Mouse (Mus musculus) embryonic facial prominence, embryonic 14.5 days (tissue): Measurements from ENCODE around the gene Cntrl. TPM values are rescaled to one million over a fixed set of nuclear protein-coding genes. Genes with fewer than 3 reads are reported as not detected.

Experiments used
- ATAC-seq: fragments of 200-750 bp; cut with Nextera tagmentation; 2 replicates; pipeline ENCODE4 v1.8.0; 2017; ENCODE audit warnings: low read depth, moderate number of reproducible peaks, moderate TSS enrichment
- DNase-seq: peaks from one replicate; pipeline ENCODE4 v3.0.0-alpha.2; 2015; ENCODE audit warnings: low spot score
- H3K27ac ChIP-seq: fragments of 300-500 bp; sonication (generic); replicated peaks from 2 replicates; pipeline ENCODE4 v1.5.1; 2014; ENCODE audit warnings: low read depth, mild to moderate bottlenecking, low read length, moderate library complexity
- H3K27me3 ChIP-seq: fragments of 300-500 bp; sonication (generic); replicated peaks from 2 replicates; pipeline ENCODE4 v1.6.1; 2014; ENCODE audit warnings: low read length; ENCODE audit not compliant: control insufficient read depth, insufficient read depth
- H3K36me3 ChIP-seq: fragments of 300-500 bp; sonication (generic); 2 replicates; pipeline ENCODE4 v1.6.1; 2014; ENCODE audit warnings: low read length, mixed read lengths; ENCODE audit not compliant: control insufficient read depth, insufficient read depth
- H3K4me1 ChIP-seq: fragments of 300-500 bp; sonication (generic); 2 replicates; pipeline ENCODE4 v1.6.1; 2014; ENCODE audit warnings: antibody characterized with exemption, low read length; ENCODE audit not compliant: control insufficient read depth, insufficient read depth
- H3K4me2 ChIP-seq: fragments of 300-500 bp; sonication (generic); 2 replicates; pipeline ENCODE4 v1.6.1; 2014; ENCODE audit warnings: low read depth, mild to moderate bottlenecking, low read length, moderate library complexity, mixed read lengths
- H3K4me3 ChIP-seq: fragments of 300-500 bp; sonication (generic); 2 replicates; pipeline ENCODE4 v1.5.1; 2014; ENCODE audit warnings: low read depth, mild to moderate bottlenecking, low read length
- H3K9ac ChIP-seq: fragments of 300-500 bp; sonication (generic); 2 replicates; pipeline ENCODE4 v1.6.1; 2014; ENCODE audit warnings: low read depth, mild to moderate bottlenecking, low read length, moderate library complexity, mixed read lengths
- H3K9me3 ChIP-seq: fragments of 300-500 bp; sonication (generic); 2 replicates; pipeline ENCODE4 v1.6.1; 2016; ENCODE audit warnings: low read length; ENCODE audit not compliant: control insufficient read depth
- WGBS: fragments of 180-500 bp; shearing (Covaris S2); extraction: QIAGEN DNeasy Blood & Tissue Kit; methylation state at CpG from one replicate; pipeline ENCODE4 v1.1.7; 2014; 5-methylcytosine and 5-hydroxymethylcytosine counted together
- polyA plus RNA-seq: library from polyadenylated mRNA; unstranded; fragments of >200 nt; fragmentation: Nextera tagmentation; extraction: Ambion mirVana; gene quantifications from 2 replicates; pipeline ENCODE4 v1.2.1, GENCODE M21; 2014

Cntrl gene
- polyA plus RNA-seq, 1 experiment from 2014 or later = 21.8 TPM

GRCm38 (mm10) chr2:35132662-35133055 lies 23.4 kb downstream of the Cntrl start:
- peak overlapping the region; percentile 52 for H3K9ac ChIP-seq
- peak overlapping the region; percentile 86 for H3K27ac ChIP-seq
- H3K4me3 ChIP-seq = peak overlapping the region; percentile 48
- ATAC-seq (no peak), DNase-seq (peak; percentile 14)
- 6% methylated on average over 5 of the region's 5 CpGs for WGBS
- no peaks in the 10 kb centered on the region for H3K9me3 ChIP-seq
- H3K36me3 ChIP-seq = peaks cover 27% of the 10 kb centered on the region
- H3K27me3 ChIP-seq = no peaks in the 10 kb centered on the region
- H3K4me1 ChIP-seq = peaks cover 2% of the 10 kb centered on the region; the same call in 1 of the 2 replicates
- H3K4me2 ChIP-seq = peak overlapping the region; percentile 75

- Histone ChIP-seq H3K4me3 (no peak overlapping the region), H3K4me1 (peaks cover 2% of the 10 kb centered on the region; the same call in 1 of the 2 replicates), H3K9ac (no peak overlapping the region), H3K27me3 (no peaks in the 10 kb centered on the region), H3K9me3 (no peaks in the 10 kb centered on the region), H3K36me3 (peaks cover 35% of the 10 kb centered on the region), H3K4me2 (no peak overlapping the region), H3K27ac (no peak overlapping the region)
- WGBS = 70% methylated on average over 5 of the region's 5 CpGs
- DNase-seq (no peak), ATAC-seq (no peak)
These were observed 24.6 kb downstream of the Cntrl start for GRCm38 (mm10) chr2:35133891-35134290.

- no peak overlapping the region for H3K9ac ChIP-seq
- no peaks in the 10 kb centered on the region for H3K9me3 ChIP-seq
- no peak for ATAC-seq
- H3K27ac ChIP-seq = no peak overlapping the region
- no peaks in the 10 kb centered on the region for H3K27me3 ChIP-seq
- no peaks in the 10 kb centered on the region for H3K4me1 ChIP-seq
- peaks cover 76% of the 10 kb centered on the region for H3K36me3 ChIP-seq
- no peak overlapping the region for H3K4me2 ChIP-seq
- no peak overlapping the region for H3K4me3 ChIP-seq
- no peak for DNase-seq
- 92% methylated on average over 1 of the region's 1 CpGs for WGBS
These were observed 29.3 kb downstream of the Cntrl start for GRCm38 (mm10) chr2:35138576-35138975.

- Histone ChIP-seq H3K9me3 (no peaks in the 10 kb centered on the region), H3K36me3 (peaks cover 93% of the 10 kb centered on the region), H3K27me3 (no peaks in the 10 kb centered on the region), H3K4me1 (no peaks in the 10 kb centered on the region), H3K9ac (no peak overlapping the region), H3K27ac (no peak overlapping the region), H3K4me2 (no peak overlapping the region), H3K4me3 (no peak overlapping the region)
- ATAC-seq (no peak), DNase-seq (no peak)
- WGBS = 89% methylated on average over 3 of the region's 3 CpGs
These were observed 32.4 kb downstream of the Cntrl start for GRCm38 (mm10) chr2:35141673-35142072.

GRCm38 (mm10) chr2:35148806-35149205 lies 39.5 kb downstream of the Cntrl start:
- H3K4me2 ChIP-seq = no peak overlapping the region
- 88% methylated on average over 10 of the region's 10 CpGs for WGBS
- no peak overlapping the region for H3K27ac ChIP-seq
- no peak overlapping the region for H3K4me3 ChIP-seq
- no peak overlapping the region for H3K9ac ChIP-seq
- no peaks in the 10 kb centered on the region for H3K4me1 ChIP-seq
- no peaks in the 10 kb centered on the region for H3K9me3 ChIP-seq
- DNase-seq (no peak), ATAC-seq (no peak)
- H3K27me3 ChIP-seq = no peaks in the 10 kb centered on the region
- H3K36me3 ChIP-seq = peaks cover 98% of the 10 kb centered on the region

- no peak for DNase-seq
- Histone ChIP-seq H3K27me3 (no peaks in the 10 kb centered on the region), H3K4me2 (no peak overlapping the region), H3K27ac (no peak overlapping the region), H3K9me3 (no peaks in the 10 kb centered on the region), H3K4me3 (no peak overlapping the region), H3K4me1 (no peaks in the 10 kb centered on the region), H3K36me3 (peaks cover 99% of the 10 kb centered on the region), H3K9ac (no peak overlapping the region)
- WGBS = 96% methylated on average over 13 of the region's 13 CpGs
- ATAC-seq = no peak
These were observed 42.1 kb downstream of the Cntrl start for GRCm38 (mm10) chr2:35151303-35151882.

- WGBS = 95% methylated on average over 6 of the region's 6 CpGs
- DNase-seq (no peak), ATAC-seq (no peak)
- no peaks in the 10 kb centered on the region for H3K4me1 ChIP-seq
- no peak overlapping the region for H3K27ac ChIP-seq
- no peaks in the 10 kb centered on the region for H3K9me3 ChIP-seq
- H3K4me3 ChIP-seq = no peak overlapping the region
- no peaks in the 10 kb centered on the region for H3K27me3 ChIP-seq
- no peak overlapping the region for H3K9ac ChIP-seq
- peaks cover 99% of the 10 kb centered on the region for H3K36me3 ChIP-seq
- no peak overlapping the region for H3K4me2 ChIP-seq
These were observed 43.9 kb downstream of the Cntrl start for GRCm38 (mm10) chr2:35153179-35153578.

- no peak overlapping the region for H3K27ac ChIP-seq
- 88% methylated on average over 8 of the region's 8 CpGs for WGBS
- no peak overlapping the region for H3K4me2 ChIP-seq
- H3K27me3 ChIP-seq = no peaks in the 10 kb centered on the region
- no peaks in the 10 kb centered on the region for H3K9me3 ChIP-seq
- H3K4me3 ChIP-seq = no peak overlapping the region
- ATAC-seq (no peak), DNase-seq (no peak)
- H3K9ac ChIP-seq = no peak overlapping the region
- H3K4me1 ChIP-seq = no peaks in the 10 kb centered on the region
- H3K36me3 ChIP-seq = peaks cover 98% of the 10 kb centered on the region
These were observed 44.7 kb downstream of the Cntrl start for GRCm38 (mm10) chr2:35153844-35154554.

GRCm38 (mm10) chr2:35156985-35157384 lies 47.7 kb downstream of the Cntrl start:
- DNase-seq (no peak), ATAC-seq (no peak)
- Histone ChIP-seq H3K9ac (no peak overlapping the region), H3K9me3 (no peaks in the 10 kb centered on the region), H3K27ac (no peak overlapping the region), H3K27me3 (no peaks in the 10 kb centered on the region), H3K4me1 (no peaks in the 10 kb centered on the region), H3K4me3 (no peak overlapping the region), H3K36me3 (peaks cover 87% of the 10 kb centered on the region), H3K4me2 (no peak overlapping the region)
- 76% methylated on average over 2 of the region's 2 CpGs for WGBS
